Mouse (Mus musculus) thymus, adult 2 months (tissue): ENCODE data around the gene Trim10.

ENCODE experiments used
- CTCF ChIP-seq: fragments of 200-500 bp; IDR thresholded peaks from 2 replicates; pipeline ENCODE4 v1.5.1; 2012; ENCODE audit warnings: mild to moderate bottlenecking, control low read depth, low read length, moderate library complexity, borderline replicate concordance; ENCODE audit not compliant: control insufficient read depth, poor library complexity, insufficient read depth; ENCODE audit errors: extremely low read depth
- POLR2A ChIP-seq: fragments of 200-500 bp; IDR thresholded peaks from 2 replicates; pipeline ENCODE4 v1.6.1; 2012; ENCODE audit warnings: mild to moderate bottlenecking, low read length, control low read depth, moderate library complexity; ENCODE audit not compliant: control insufficient read depth, poor library complexity, insufficient read depth; ENCODE audit errors: extremely low read depth

GRCm38 (mm10) chr17:36839931-36840330 lies 29.4 kb upstream of the Trim10 start:
- TF ChIP-seq CTCF (no peak), POLR2A (no peak)
